Mouse (Mus musculus): ENCODE measurements around the gene Sncg.

GRCm38 (mm10) chr14:34399301-34399700 lies 24.7 kb upstream of the Sncg start:
- no peak for TF ChIP-seq CTCF (IDR thresholded peaks at IDR 0.05; ENCODE audit: borderline replicate concordance, insufficient read depth, low read length)
- no peak for TF ChIP-seq POLR2A (IDR thresholded peaks at IDR 0.05; ENCODE audit: low read depth, low read length)

All from embryonic fibroblast, embryonic 13.5 days (primary cell).